Mouse (Mus musculus): Measurements from ENCODE around the gene Neu3.

Gene Neu3

GRCm38 (mm10) chr7:99828083-99828570 lies at the start of gene Neu3:
Gene Neu3 (minus strand): TSS chr7:99828417.
- DNase-seq (ENCODE audit: low read depth, low spot score): peak; percentile 90

DNA sequence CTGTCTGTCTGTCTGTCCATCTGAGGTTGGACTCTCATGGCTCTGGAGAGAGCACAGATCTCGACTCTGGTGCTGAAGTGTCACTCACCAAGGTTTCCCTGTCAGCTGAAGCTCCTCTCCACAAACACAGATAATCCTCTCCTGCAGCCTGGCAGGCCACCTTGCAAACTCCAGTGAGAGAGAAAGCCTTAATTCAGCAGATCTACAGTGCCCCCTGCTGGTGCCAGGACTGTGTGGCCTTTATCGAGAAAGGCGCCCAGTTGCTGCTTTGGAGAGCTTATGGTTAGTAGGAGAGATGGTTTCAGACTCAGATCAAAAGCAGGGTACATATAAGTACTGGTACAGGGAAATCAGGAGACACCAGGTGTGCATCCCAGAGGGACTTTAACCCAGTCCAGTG lies 48.1 kb upstream of the Neu3 start:
- peak; percentile 66 for DNase-seq (ENCODE audit: low read depth, low spot score)

DNA sequence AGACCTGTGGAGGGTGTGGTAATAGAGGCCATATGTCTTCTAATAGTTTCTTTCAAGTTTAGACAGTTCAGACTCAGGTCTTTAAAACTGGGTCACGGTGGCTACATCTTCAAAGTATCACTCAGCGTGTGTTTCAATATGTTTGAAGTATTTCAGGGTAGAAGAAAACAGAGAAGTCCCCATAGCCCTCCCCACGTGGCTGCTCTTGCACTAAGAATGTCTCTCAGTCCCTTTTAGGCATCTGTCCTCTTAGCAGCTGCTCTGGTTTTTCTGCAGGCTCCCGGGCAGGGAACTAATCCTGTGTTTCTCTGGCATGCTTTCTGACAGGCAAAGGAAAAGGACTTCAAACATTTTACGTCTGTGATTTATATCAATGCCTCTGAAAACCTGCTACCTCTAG lies 47.7 kb upstream of the Neu3 start:
- no peak for DNase-seq (ENCODE audit: low read depth, low spot score)

GRCm38 (mm10) chr7:99873965-99874364 lies 45.7 kb upstream of the Neu3 start:
- no peak for DNase-seq (ENCODE audit: low read depth, low spot score)

- DNase-seq (ENCODE audit: low read depth, low spot score): no peak
Measured at GRCm38 (mm10) chr7:99869296-99869695, 41.1 kb upstream of the Neu3 start.

- DNase-seq (ENCODE audit: low read depth, low spot score): no peak
Measured at GRCm38 (mm10) chr7:99865219-99865618, 37.0 kb upstream of the Neu3 start.

GRCm38 (mm10) chr7:99864241-99865028 lies 36.2 kb upstream of the Neu3 start:
- no peak for DNase-seq (ENCODE audit: low read depth, low spot score)

- DNase-seq (ENCODE audit: low read depth, low spot score): no peak
Measured at GRCm38 (mm10) chr7:99863362-99863761, 35.1 kb upstream of the Neu3 start, which contains the start of gene Spcs2. Gene Spcs2 (minus strand): TSS chr7:99863462.

DNA sequence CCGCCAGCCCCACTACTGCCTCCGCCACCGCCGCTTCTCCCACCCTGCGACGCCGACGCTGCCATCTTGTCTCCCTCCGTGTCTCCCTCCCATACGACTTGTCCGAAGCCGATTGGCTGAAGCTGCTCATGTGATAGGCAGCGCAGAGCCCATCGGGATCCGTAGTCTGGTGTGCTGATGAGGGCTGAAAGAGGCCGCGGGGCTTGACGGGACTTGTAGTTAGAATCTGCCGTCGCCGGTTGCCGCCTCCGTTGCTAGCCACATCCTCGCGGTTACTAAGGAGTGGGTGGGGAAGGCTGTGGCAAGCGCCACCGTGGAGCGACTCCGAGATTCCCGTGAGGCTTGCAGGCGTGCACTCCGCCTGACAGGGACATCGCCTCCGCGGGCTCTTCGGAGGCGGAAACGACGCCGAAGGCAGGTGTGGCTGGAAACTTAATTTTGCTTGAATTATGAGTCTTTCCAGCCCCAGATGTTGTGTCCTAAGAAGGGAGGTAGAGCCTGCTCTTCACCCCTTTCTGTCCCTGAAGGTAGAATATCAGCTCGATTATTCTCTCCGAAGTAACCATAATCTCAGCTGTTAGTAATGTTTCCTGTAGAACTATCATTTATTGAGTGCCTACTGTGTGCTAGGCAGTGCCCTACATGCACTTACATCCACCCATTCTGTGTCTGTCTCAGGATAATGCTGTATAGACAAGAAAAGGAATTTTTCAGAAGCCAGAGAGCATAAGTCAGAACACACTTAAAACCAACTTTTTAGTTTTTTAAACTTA lies 30.8 kb upstream of the Neu3 start, which contains the start of gene Xrra1:
Gene Xrra1, plus strand, starts transcription at position 304 of the 773 bp plus-strand sequence.
- DNase-seq (ENCODE audit: low read depth, low spot score): peak; percentile 97

DNA sequence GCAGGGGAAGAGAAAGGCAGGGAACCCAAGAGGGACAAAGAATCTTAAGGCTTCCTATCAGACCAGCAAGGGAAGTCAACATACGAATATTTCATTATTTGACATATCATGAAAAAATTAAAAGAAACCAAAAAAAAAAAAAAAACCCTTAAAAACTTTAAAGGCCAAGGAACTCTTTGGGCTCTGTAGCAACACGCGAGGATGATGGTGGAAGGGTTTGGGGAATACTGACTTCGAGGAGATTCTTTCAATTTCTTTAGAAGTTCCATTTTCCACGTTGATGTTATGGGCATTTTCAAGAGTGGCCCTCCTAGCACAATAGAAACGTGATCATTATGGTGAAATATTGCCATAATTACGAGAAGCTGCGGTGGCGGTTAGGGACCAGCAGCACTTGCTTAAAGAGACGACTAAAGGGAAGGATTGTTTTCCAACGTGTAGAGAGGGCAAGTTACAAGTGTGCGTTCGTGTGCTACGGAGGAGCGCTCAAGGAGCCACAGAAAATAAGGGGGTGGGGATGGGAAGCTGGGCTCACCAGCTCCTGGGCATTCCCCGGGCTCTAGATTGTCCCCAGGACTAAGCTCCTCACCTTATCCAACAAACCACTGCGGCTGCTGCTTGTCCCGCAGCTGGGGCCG lies 30.1 kb upstream of the Neu3 start:
- DNase-seq (ENCODE audit: low read depth, low spot score): no peak

- DNase-seq (ENCODE audit: low read depth, low spot score): no peak
Measured at GRCm38 (mm10) chr7:99856266-99856861, 28.1 kb upstream of the Neu3 start.

- DNase-seq (ENCODE audit: low read depth, low spot score): no peak
Measured at GRCm38 (mm10) chr7:99854311-99854710, 26.1 kb upstream of the Neu3 start.

DNA sequence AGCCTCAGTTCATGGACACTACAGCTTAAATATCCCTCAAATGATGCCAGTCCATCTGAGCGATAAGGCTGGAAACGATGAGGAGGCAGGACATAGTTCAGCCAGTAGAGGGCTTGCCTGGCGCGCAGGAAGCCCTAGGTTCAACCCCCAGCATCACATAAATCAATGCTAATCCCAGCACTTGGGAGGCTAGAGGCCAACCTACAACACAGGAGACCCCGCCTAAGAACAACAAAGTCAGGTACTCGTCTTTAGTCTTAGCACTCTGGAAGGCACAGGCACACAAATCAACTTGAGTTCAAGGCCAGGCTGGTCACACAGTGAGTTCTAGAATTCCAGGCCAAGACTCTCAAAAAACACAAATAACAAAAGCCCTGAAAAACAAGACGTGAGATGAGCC lies 25.1 kb upstream of the Neu3 start:
- DNase-seq (ENCODE audit: low read depth, low spot score): no peak

DNA sequence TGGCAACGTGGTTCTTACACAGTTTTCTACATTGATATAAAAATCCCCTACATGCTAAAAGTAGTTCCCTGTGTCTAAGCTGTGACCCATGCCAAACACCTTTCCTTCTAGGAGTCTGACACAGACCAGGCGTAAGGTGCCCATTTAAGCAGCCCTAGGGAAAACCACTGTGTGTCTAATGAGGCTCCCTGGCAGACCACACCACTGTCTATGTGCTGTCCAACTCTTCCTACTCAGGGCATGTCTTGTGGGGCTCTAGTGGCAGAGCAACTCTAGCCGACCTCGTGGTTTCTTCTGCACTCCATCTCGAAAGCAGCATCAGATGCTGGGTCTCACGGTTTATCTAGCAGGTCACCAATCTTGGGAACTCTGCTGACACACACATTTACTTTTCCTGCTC lies 23.4 kb upstream of the Neu3 start:
- no peak for DNase-seq (ENCODE audit: low read depth, low spot score)

- DNase-seq (ENCODE audit: low read depth, low spot score): no peak
Measured at GRCm38 (mm10) chr7:99851121-99851520, 22.9 kb upstream of the Neu3 start.

DNA sequence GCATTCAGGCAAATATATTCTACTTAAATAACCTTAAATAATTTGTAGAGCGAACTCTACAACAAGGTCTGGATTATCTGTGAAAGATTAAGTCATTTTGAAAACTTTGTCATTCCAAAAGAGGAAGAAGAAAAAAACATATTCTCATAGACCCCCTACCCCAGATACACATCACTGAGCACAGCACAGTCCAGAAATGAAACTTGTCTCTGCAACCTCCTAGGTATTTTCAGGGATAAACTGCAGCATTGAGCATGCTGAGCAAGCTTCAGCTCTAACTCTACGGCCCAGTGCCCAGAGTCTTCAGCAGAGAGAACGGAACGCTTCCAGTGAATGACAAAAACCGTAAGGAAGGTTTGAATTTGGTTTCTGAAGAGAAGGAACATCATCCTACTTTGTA lies 22.3 kb upstream of the Neu3 start:
- DNase-seq (ENCODE audit: low read depth, low spot score): no peak

- DNase-seq (ENCODE audit: low read depth, low spot score): no peak
Measured at GRCm38 (mm10) chr7:99845533-99846236, 17.5 kb upstream of the Neu3 start.

DNA sequence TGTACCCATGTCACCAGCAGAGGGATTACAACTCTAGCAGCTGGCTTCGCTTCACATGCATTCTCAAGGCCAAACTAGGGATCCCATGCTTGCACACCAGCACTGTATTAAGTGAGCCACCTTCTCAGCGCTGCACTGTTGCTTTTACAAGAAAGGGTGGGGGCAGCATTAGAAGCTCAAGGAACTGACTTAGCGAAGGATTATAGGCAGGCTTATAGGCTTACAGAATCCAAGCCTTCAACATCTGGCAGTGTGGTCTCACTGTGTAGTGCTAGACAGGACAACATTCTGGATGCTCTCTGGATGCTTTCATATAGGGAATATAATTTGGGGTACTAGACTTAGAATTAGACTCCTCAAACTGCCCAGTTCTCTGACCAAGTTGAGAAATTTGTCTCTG lies 10.0 kb upstream of the Neu3 start:
- no peak for DNase-seq (ENCODE audit: low read depth, low spot score)

DNA sequence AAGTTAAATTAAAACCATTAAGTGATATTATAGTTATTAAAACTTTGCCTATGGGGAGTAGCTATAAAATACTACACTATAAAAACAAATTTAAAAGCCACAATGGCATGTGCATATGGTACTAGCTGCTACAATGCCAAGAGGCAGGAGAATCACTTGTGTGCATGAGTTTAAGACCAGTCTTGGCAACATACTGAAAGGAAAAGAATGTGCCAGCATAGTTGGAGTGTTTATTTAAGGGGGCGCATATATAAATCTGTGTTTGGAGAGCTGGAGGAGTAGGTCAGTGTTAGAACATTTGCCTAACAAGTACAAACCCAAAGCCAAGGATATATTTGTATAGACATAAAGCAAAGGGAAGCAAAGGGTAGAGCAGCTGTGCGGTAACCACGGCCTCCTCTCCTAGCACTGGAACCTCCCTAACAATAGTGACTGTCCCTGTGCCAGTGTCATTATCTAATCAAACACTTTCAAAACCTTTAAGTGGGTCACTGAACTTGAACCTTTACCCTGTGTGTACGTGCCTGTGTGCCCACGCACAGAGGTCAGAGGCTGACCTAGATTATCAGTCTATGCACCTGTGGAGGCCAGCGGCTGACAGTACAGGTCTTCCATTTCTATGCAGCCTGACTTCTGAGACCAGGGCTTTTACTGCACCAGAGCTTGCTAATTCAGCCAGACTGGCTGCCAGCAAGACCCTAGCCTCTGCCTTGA lies 9.3 kb upstream of the Neu3 start:
- no peak for DNase-seq (ENCODE audit: low read depth, low spot score)

- DNase-seq (ENCODE audit: low read depth, low spot score): no peak
Measured at GRCm38 (mm10) chr7:99836781-99837180, 8.6 kb upstream of the Neu3 start.
